Mouse (Mus musculus): ENCODE results near the gene Gorasp1.

- no peak for TF ChIP-seq USF1 (IDR thresholded peaks at IDR 0.05; ENCODE audit: low read depth)
- no peak for TF ChIP-seq POLR2A (IDR thresholded peaks at IDR 0.05; ENCODE audit: insufficient read length, low read depth)
- no peak for TF ChIP-seq CEBPB (IDR thresholded peaks at IDR 0.05; ENCODE audit: insufficient read depth, poor library complexity, severe bottlenecking)
- TF ChIP-seq POLR2AphosphoS2 (IDR thresholded peaks at IDR 0.05; ENCODE audit: insufficient read length, low read depth) = no peak
- TF ChIP-seq MYOG (IDR thresholded peaks at IDR 0.05; ENCODE audit: control insufficient read depth in 1 of 3, insufficient read depth in 1 of 3, insufficient read length in 2 of 3, low read depth in 2 of 3) = no peak
- TF ChIP-seq TCF12 (IDR thresholded peaks at IDR 0.05; ENCODE audit: insufficient read depth, poor library complexity, severe bottlenecking) = no peak
These were observed 34.8 kb downstream of the Gorasp1 start for GRCm38 (mm10) chr9:119902410-119903151.
